Mouse (Mus musculus): Measurements from ENCODE around the gene Gm28042. TPM values are rescaled to one million over a fixed set of nuclear protein-coding genes. Genes with fewer than 3 reads are reported as not detected.

Gm28042 gene
- polyA plus RNA-seq, 1 experiment, result 7.0 TPM

GRCm38 (mm10) chr2:119997354-119997753 lies 29.9 kb upstream of the Gm28042 start:
- 94% methylated on average over 4 of the region's 4 CpGs for WGBS
- no peak for DNase-seq
- no peak overlapping the region for H3K4me3 ChIP-seq (ENCODE audit: control insufficient read depth, insufficient read depth, low read length)
- H3K27ac ChIP-seq (ENCODE audit: control insufficient read depth, insufficient read depth, low read length), result no peak overlapping the region
- TF ChIP-seq CTCF (IDR thresholded peaks at IDR 0.05; ENCODE audit: borderline replicate concordance, control insufficient read depth, extremely low read depth, insufficient read depth, low read length, poor library complexity) (no peak), POLR2A (IDR thresholded peaks at IDR 0.05; ENCODE audit: control insufficient read depth, extremely low read depth, insufficient read depth, low read length, poor library complexity) (no peak)
- no peaks in the 10 kb centered on the region for H3K36me3 ChIP-seq (ENCODE audit: control insufficient read depth, insufficient read depth, low read length)
- no peaks in the 10 kb centered on the region for H3K4me1 ChIP-seq (replicated peaks; ENCODE audit: control insufficient read depth, insufficient read depth, low read length)
- no peaks in the 10 kb centered on the region for H3K27me3 ChIP-seq (ENCODE audit: control insufficient read depth, insufficient read depth, low read length)

- 100% methylated on average over 2 of the region's 2 CpGs for WGBS
- Histone ChIP-seq H3K4me1 (replicated peaks; ENCODE audit: control insufficient read depth, insufficient read depth, low read length) (no peaks in the 10 kb centered on the region), H3K36me3 (ENCODE audit: control insufficient read depth, insufficient read depth, low read length) (no peaks in the 10 kb centered on the region), H3K27me3 (ENCODE audit: control insufficient read depth, insufficient read depth, low read length) (no peaks in the 10 kb centered on the region), H3K27ac (ENCODE audit: control insufficient read depth, insufficient read depth, low read length) (no peak overlapping the region), H3K4me3 (ENCODE audit: control insufficient read depth, insufficient read depth, low read length) (no peak overlapping the region)
- TF ChIP-seq POLR2A (IDR thresholded peaks at IDR 0.05; ENCODE audit: control insufficient read depth, extremely low read depth, insufficient read depth, low read length, poor library complexity), result no peak
- TF ChIP-seq CTCF (IDR thresholded peaks at IDR 0.05; ENCODE audit: borderline replicate concordance, control insufficient read depth, extremely low read depth, insufficient read depth, low read length, poor library complexity), result no peak
- no peak for DNase-seq
Measured at GRCm38 (mm10) chr2:119999731-120000130, 27.6 kb upstream of the Gm28042 start.

GRCm38 (mm10) chr2:120000882-120001584 lies 26.3 kb upstream of the Gm28042 start:
- WGBS, result 88% methylated on average over 3 of the region's 3 CpGs
- no peak for TF ChIP-seq CTCF (IDR thresholded peaks at IDR 0.05; ENCODE audit: borderline replicate concordance, control insufficient read depth, extremely low read depth, insufficient read depth, low read length, poor library complexity)
- no peak for TF ChIP-seq POLR2A (IDR thresholded peaks at IDR 0.05; ENCODE audit: control insufficient read depth, extremely low read depth, insufficient read depth, low read length, poor library complexity)
- no peak for DNase-seq
- H3K27ac ChIP-seq (ENCODE audit: control insufficient read depth, insufficient read depth, low read length), result no peak overlapping the region
- no peaks in the 10 kb centered on the region for H3K4me1 ChIP-seq (replicated peaks; ENCODE audit: control insufficient read depth, insufficient read depth, low read length)
- H3K36me3 ChIP-seq (ENCODE audit: control insufficient read depth, insufficient read depth, low read length), result no peaks in the 10 kb centered on the region
- H3K27me3 ChIP-seq (ENCODE audit: control insufficient read depth, insufficient read depth, low read length), result no peaks in the 10 kb centered on the region
- no peak overlapping the region for H3K4me3 ChIP-seq (ENCODE audit: control insufficient read depth, insufficient read depth, low read length)

- WGBS, result 67% methylated on average over 4 of the region's 4 CpGs
- Histone ChIP-seq H3K36me3 (ENCODE audit: control insufficient read depth, insufficient read depth, low read length) (no peaks in the 10 kb centered on the region), H3K27ac (ENCODE audit: control insufficient read depth, insufficient read depth, low read length) (no peak overlapping the region), H3K27me3 (ENCODE audit: control insufficient read depth, insufficient read depth, low read length) (no peaks in the 10 kb centered on the region), H3K4me1 (replicated peaks; ENCODE audit: control insufficient read depth, insufficient read depth, low read length) (no peaks in the 10 kb centered on the region), H3K4me3 (ENCODE audit: control insufficient read depth, insufficient read depth, low read length) (no peak overlapping the region)
- DNase-seq, result no peak
- TF ChIP-seq POLR2A (IDR thresholded peaks at IDR 0.05; ENCODE audit: control insufficient read depth, extremely low read depth, insufficient read depth, low read length, poor library complexity), result no peak
- no peak for TF ChIP-seq CTCF (IDR thresholded peaks at IDR 0.05; ENCODE audit: borderline replicate concordance, control insufficient read depth, extremely low read depth, insufficient read depth, low read length, poor library complexity)
Measured at GRCm38 (mm10) chr2:120001956-120002355, 25.3 kb upstream of the Gm28042 start.

GRCm38 (mm10) chr2:120003970-120004369 lies 23.3 kb upstream of the Gm28042 start:
- H3K27me3 ChIP-seq (ENCODE audit: control insufficient read depth, insufficient read depth, low read length), result no peaks in the 10 kb centered on the region
- no peak for TF ChIP-seq CTCF (IDR thresholded peaks at IDR 0.05; ENCODE audit: borderline replicate concordance, control insufficient read depth, extremely low read depth, insufficient read depth, low read length, poor library complexity)
- H3K4me1 ChIP-seq (replicated peaks; ENCODE audit: control insufficient read depth, insufficient read depth, low read length), result no peaks in the 10 kb centered on the region
- H3K4me3 ChIP-seq (ENCODE audit: control insufficient read depth, insufficient read depth, low read length), result no peak overlapping the region
- DNase-seq, result no peak
- no peak overlapping the region for H3K27ac ChIP-seq (ENCODE audit: control insufficient read depth, insufficient read depth, low read length)
- WGBS, result 92% methylated on average over 2 of the region's 2 CpGs
- H3K36me3 ChIP-seq (ENCODE audit: control insufficient read depth, insufficient read depth, low read length), result no peaks in the 10 kb centered on the region

GRCm38 (mm10) chr2:120006696-120007095 lies 20.6 kb upstream of the Gm28042 start:
- no peaks in the 10 kb centered on the region for H3K36me3 ChIP-seq (ENCODE audit: control insufficient read depth, insufficient read depth, low read length)
- no peak overlapping the region for H3K27ac ChIP-seq (ENCODE audit: control insufficient read depth, insufficient read depth, low read length)
- no peaks in the 10 kb centered on the region for H3K4me1 ChIP-seq (replicated peaks; ENCODE audit: control insufficient read depth, insufficient read depth, low read length)
- TF ChIP-seq POLR2A (IDR thresholded peaks at IDR 0.05; ENCODE audit: control insufficient read depth, extremely low read depth, insufficient read depth, low read length, poor library complexity), result no peak
- TF ChIP-seq CTCF (IDR thresholded peaks at IDR 0.05; ENCODE audit: borderline replicate concordance, control insufficient read depth, extremely low read depth, insufficient read depth, low read length, poor library complexity), result no peak
- no peak for DNase-seq
- H3K4me3 ChIP-seq (ENCODE audit: control insufficient read depth, insufficient read depth, low read length), result no peak overlapping the region
- H3K27me3 ChIP-seq (ENCODE audit: control insufficient read depth, insufficient read depth, low read length), result no peaks in the 10 kb centered on the region
- 96% methylated on average over 7 of the region's 7 CpGs for WGBS
